Mouse (Mus musculus): ENCODE data around the gene 2010003K11Rik.

Gene 2010003K11Rik

DNA sequence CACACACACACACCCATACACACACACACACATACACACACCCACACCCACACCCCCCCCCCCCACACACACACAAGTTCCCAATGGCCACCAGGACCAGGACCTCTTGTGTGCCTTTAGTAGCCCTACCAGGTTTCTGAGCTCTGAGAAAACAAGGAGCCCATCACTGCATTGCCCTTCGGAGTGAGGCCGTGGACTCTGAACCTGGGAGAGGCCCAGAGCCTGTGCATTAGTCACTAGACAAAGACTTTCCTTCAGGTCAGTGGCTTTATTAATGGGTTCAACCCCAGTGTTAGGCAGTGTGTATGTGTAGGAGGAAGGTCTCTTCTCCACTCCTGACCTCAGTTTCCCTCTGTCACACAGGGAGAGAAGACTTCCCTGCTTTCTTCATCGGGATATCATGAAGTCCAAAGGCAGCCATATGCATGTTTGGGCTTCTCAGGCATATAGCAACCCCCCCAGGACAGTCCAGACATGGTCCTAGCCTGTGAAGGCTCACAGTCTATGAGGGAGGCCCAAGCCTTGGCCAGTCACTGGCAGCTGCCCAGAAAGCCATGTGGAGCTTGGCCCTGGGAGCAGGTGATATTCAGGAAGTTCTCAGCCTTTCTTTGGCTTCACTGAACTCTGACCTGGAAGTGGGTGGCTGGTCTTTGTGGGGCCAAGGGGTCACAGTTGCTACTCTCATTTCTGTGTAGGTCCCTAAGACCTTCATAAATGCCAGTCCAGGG, 1.7 kb downstream of the 2010003K11Rik start:
- DNase-seq: peak in 1 of 2 experiments; percentile 54

DNA sequence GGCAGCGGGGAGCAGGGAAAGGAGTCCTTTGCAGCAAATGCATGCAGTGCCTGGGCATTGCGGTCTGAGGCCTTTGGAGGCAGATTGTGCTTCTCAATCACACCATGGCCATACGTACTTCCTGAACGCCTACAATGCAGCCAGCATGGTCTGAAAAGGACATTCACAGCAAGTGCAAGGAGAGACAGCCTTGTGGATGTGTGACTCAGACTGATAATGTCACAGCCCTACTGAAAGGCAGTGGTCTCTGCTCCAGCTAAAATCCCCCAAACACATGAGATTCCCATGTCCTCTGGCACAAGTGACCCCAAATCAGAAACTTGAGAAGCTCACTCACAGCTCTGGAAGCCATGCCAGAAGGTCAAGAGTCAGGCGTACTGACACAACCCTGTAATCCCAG, 2.6 kb downstream of the 2010003K11Rik start:
- DNase-seq: no peak

DNA sequence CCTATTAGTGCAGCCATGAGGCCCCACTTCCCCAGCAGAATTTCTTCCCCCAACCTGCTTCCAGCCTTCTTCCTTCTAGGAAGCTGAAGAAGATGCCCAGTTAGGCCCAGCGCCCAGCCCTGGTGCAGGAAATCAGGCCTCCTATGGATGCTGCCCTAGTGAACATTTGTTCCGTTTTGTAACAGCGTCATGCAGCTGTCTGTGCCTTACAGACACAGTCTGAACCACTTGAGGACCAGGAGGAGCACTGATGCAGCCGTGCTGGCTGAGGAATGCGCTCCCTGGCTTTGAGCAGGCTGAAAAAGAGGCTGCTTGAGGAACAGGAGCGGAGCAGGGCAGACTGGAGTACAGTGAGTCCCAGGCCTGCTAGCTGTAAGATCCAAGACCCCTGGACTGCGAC, 3.7 kb downstream of the 2010003K11Rik start:
- DNase-seq: no peak

DNA sequence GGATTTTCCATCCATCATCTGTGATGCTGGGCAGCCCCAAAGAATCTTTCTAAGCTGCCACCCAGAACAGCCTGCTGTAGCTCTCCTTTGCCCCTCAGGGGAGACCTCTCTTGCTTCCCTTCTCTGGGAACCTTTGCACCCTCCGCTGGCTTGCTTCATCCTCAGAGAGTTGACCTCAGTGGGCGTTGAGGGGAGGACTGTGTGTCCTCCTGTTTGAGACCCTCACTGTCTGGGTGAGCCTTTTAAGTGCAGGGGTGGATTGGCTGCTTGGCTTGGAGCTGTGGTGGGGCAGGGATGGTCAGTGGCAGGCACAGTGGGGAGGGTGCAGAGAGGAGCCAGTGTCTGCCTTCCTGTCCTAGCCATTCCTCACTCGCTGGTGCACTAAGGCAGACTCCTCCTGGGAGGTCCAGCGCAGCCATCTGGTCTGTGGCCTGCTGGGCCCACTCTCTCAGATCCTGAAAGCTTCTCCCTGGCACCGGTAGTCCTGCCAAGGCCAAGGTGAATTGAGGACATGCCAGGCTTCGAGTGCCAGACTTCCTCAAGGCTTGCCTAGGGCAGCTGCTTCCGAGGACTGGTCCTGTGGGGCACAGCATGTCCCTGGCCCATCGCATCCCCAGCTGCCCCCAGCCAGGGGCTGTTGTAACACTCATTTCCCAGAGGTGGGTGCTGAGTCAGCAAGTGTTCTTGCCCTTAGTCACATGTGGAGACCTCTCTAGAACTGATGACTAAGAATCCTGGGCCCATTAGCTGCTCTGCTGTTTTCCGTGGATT, 5.7 kb downstream of the 2010003K11Rik start:
- peak; percentile 95 for DNase-seq

DNA sequence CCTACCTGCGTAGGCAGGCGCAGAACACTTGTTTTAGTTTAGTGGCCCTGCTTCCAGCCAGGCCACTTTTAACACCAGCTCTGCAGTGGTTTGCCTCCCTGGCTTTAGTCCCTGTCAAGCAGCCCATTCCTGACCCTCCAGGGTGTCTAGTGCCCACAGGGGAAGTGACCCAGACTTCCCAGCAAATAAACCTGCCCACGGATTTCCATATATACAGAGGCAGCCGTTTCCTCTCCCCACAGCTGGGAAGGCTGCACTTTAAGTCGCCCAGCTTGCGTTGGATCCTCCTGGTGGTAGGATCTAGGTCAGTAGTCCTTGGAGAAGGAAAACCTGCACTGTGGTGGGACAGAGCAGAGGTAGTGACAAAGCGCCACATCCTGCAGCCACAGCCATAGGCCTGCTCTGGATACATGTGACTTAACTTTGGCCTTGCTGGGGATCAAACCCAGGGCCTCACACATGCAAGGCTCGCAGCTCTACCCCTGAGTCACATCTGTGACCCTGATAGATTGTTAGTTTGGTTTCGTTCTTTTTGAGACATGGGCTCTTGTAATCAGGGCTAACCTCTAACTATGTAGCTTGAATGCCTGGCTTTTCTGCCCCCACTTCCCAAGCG, 7.2 kb downstream of the 2010003K11Rik start:
- DNase-seq: no peak

DNA sequence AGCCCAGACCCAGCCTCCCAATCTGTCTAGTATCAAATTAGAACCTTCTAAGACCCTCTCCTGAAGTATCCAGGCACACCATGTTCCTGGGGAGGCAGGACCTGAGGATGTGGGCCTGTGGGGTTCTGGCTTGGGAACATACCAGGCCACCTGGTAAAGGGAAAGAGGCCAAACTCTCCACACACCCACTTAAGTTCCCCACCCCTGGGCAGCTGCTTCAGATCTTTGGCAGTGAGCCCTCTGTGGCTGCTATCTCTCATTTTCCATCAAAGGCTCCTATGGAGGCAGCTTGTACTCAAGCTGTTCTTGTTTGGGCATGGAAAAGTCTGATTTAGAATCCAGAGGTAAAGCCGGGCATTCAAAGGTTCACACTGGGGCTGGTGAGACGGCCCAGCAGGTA, 10.5 kb downstream of the 2010003K11Rik start:
- DNase-seq: no peak

DNA sequence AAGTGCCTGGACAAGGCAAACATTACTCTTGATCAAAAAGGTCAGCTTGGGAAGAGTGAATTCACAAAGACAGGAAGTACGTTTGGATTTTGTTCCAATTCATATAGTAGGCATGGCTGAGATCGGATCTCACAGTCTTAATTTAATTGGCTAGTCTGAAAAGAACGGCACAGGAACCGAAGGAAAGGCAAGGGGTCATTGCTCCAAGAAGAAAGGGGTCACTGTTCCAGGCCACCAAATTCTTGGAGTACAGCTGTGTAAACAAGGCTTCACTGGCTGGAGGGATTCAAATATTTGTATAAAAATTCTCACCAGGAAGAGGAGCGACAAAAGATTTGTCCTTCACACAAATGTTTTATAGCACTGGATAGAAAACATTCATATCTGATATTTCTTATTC, 13.4 kb downstream of the 2010003K11Rik start:
- DNase-seq: no peak

DNA sequence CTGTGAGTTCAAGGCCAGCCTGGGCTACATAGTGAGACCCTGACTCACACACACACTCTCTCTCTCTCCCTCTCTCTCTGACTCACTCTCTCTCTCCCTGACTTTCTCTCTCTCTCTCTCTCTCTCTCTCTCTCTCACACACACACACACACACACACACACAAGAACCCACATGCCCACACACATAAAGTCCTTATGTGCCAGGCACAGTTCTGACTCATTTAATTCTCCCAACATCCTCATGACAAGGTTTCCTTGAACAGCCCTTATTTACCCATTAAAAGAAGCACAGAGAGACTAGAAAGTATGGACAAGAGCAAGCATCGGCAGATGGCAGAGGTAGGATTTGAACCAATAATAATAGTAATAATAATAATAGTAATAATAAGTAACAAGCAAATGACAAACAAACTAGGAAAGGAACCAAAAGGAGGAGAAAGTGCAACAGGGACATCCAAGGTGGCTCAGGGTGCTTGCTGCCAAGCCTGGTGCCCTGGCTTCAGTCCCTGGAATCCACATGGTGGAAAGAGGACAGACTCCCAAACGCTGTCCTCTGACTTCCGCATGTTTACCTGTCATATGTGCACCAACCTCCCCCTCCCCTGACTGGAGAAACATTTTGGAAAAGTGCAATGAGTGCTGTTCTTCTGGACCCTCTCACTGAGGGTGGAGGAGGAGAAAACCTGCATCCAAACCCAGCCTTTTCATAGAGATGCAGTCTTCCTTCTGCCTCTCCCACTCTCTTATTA, 16.1 kb downstream of the 2010003K11Rik start:
- DNase-seq: peak; percentile 50 to 57

DNA sequence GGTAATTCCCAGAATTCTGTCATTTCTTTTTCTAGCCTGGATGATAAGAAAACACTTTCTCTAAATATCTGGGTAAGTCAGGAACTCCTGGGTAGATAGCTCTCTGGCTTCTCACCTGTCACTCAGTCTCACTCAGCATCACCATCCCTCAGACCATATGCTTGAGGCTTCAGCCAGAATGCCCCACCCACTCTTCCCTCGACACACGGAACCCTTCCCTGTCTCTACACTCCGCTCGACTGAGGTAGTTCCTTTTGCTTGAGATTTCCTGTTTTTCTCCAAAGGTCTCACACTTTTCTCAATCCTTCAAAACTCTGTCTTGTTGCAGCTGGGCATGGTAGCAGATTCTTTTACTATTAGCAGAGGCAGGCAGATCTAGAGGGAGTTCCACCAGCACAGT, 17.1 kb downstream of the 2010003K11Rik start:
- peak; percentile 56 to 58 for DNase-seq

DNA sequence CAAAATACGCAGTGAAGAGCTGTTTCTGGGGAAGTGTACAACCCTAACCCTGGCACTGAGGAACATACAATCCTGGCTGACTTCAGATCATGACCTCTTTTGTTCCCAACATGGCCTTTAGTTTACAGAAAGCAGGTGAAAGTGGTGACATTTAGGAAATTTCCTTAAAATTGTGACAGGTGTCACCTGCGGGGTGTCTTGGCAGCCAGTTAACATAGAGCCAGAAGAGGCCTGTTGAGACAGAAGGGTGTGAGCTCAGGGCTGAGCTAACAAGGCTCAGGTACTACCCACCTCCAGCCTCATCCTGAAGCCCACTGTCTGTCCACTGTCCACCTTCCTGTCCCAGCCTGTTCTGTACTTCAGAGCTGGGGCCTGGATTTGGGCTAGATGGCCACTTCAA, 18.3 kb downstream of the 2010003K11Rik start:
- peak; percentile 78 to 81 for DNase-seq

DNA sequence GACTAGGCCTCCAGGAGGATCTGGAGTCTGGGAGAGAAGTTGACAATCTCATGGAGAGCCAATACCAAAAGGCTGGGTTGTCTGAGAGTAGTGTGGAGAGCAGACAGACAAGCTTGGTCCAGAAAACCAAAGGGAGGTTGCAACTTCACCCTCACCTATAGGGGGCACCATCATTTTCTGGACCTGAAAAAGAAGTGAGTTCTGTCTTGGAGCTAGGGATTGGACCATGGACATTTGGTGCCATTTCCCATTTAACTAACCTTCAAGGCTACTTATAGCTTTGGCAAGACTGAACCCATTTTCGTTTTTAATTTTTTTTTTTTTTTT, 20.2 kb downstream of the 2010003K11Rik start:
- DNase-seq: no peak

DNA sequence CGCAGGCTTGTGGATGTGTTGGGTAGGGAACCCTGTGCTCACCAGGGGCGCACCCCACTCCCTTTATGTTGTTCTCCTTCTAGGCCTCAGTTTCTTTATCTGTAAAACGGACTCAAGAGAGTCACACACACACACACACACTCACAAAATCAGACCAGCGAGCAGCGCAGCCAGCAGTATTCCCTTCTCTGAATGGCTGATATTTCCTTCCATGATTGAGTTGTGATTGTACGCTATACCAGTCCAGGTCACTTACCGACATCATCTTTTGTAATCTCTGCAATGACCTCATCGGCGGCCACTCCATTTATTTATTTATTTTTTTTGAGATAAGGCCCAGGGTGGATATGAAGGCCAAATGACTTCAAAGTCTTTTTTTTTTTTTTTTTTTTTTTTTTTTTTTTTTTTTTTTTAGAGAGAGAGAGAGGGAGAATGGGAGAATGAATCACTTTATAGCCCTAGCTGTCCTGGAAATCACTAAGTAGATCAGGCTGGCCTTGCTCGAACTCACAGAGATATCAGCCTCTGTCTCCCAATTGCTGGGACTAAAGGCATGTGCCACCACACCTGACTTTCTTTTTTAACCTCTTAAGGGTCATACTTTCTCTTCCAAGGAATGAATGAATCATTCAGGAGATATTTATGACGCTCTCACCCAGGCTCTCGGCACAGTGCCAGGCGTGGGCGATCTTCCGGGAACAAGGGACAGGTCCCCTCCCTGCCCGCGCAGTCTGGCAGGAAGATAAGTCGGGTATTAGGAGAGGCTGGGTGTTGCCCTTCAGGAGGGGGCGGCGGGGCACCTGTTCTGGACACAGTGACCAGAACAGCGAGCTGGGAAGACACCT, 20.8 kb downstream of the 2010003K11Rik start, which contains the start of gene Syt12:
Gene Syt12, minus strand, starts transcription at position 103 of the 845 bp plus-strand sequence.
- peak; percentile 87 to 91 for DNase-seq

DNA sequence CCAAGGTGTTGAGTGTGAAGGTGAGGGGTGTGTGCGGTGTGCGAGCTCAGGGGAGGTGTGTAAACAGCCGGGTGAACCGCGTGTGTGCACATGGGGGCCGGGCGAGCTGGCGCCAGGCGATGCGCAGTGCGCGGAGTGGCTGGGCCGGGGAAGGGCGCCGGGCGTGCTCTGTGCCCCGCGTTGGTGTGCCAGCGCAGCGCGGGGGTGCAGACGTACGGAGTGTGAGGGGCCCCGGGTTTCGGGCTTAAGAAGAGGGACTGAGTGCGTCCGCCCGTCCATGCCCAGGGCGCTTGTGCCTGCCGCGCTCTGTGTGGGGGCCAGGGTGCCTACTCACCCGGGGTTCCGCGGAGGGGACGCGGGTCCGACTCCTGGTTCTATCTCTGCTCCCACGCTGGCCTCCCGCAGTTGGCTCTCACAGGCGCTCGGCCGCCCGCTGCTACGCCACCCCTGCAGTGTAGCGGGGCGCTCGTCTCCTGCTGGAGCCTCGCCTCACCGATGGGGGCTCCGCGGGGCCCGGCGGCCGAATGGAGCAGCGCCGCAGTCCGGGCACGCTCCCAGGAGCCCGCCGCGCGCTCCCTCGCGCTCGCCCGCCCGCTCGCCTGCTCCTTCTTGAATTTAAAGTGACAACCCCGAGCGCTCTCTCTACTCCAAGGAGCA, 21.7 kb downstream of the 2010003K11Rik start:
- DNase-seq: peak; percentile 83

DNA sequence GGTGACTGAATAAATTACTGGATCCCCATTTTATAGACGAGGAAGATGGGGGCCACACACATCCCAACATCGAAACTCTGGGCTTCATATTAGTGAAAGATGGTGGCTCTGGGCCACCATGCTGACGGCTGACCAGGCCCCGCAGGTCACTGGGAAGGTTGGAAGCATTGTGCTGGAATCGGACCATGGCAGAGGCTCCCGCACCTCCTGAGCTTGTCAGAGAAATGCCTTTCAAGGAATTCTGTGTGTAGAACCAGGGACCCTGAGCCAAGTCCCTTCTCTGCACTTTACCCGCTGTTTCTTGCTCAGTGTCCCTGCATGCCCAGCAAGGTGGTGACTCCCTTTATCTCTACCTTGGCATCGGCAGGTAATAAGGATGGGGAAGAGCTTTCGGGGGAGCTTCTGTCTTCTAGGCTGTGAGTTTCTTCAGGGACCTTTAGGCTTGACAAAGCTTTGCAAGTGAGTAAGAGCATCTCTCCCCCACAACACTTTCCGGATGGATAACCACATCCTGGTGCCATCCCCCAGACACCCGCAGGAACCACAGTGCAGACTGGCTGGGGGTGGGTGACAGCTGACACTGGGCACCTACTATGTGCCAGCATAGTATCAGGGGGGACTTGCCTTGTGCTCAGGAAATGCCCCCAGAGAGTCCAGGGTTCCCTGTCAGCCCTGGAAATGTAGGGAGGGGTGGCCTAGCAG, 23.0 kb downstream of the 2010003K11Rik start:
- DNase-seq: no peak

DNA sequence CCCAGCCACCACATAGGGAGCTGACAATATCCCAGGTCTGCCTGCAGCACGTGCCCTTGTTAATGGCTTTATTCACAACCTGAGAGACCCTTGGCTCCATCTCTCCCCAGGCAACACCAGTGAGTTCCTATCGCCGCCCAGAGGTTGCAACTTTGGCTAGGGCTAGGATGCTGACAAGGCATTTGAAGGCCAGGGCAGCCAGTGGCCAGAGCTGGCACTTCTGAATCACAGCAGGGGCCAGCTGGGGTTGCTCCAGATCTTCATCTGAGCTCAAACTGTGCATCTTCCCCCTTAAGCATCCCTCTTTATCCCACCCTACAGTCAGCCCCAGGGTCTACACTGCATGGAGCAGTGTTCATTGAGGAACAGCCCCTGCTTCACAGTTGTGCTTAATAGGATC, 23.6 kb downstream of the 2010003K11Rik start:
- DNase-seq: no peak

DNA sequence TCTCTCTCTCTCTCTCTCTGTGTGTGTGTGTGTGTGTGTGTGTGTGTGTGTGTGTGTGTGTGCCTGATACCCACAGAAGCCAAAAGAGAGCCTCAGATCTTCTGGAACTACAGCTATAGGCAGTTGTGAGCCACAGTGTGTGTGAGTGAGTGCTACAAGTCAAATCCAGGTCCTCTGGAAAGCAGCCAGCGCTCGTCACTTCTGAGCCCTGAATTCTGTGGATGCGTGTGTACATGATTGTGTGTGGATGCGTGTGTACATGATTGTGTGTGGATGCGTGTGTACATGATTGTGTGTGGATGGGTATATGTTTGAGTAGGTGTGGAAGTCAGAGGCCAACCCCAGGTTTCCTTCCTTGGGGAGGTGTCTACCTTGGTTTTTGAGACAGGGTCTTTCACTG, 24.8 kb downstream of the 2010003K11Rik start:
- peak in 1 of 2 experiments; percentile 40 for DNase-seq

DNA sequence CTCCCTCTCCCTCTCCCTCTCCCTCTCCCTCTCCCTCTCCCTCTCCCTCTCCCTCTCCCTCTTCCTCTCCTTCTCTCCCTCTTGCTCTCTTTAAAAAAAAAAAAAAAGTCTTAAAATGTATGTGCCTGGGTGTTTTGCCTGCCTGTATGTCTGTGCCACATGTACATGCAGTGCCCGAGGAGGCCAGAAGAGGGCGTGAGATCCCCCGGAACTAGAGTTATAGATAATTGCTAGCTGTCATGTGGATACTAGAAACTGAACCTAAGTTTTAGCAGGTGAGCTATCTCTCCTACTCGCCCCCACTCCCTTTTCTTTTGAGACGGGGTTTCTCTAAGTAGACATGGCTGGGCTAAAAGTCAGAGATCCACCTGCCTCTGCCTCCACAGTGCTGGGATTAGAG, 30.0 kb downstream of the 2010003K11Rik start:
- peak; percentile 58 to 63 for DNase-seq

DNA sequence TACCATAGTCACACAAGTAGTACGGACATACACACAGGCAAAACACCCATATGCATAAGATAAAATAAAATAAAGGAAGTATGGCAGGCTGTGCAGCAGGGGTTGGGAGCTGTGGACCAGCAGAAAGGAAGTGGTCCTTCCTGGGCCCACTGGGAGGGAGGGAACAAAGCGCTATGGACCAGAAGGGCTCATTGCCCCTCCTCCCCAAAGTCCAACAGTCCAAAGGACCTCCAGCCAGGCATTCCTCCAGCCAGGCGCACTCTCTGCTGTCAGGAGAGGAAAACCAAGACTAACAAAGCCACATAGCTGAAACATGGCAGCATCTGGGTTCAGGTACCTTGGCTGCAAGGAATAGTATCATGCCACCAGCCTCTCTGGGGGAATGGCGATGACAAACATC, 33.7 kb downstream of the 2010003K11Rik start:
- DNase-seq: no peak

DNA sequence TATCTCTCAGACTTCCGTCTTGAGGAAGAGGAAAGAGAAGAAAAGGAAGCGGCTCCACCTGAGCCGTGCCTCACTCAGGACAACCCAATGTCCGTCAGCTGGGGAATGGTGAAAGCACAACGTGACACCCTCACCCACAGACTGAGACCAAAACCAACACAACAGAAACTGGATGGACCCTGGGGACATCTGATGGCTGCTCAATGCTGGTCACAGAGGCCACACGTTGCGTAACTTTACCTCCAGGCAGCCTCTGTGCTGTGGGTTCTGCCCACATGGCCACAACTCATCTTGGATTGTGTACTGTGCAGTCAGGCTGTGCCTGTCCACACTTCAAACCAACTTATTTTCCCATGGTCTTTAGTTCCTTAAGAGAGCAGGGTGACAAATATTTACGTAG, 36.4 kb downstream of the 2010003K11Rik start:
- no peak for DNase-seq

DNA sequence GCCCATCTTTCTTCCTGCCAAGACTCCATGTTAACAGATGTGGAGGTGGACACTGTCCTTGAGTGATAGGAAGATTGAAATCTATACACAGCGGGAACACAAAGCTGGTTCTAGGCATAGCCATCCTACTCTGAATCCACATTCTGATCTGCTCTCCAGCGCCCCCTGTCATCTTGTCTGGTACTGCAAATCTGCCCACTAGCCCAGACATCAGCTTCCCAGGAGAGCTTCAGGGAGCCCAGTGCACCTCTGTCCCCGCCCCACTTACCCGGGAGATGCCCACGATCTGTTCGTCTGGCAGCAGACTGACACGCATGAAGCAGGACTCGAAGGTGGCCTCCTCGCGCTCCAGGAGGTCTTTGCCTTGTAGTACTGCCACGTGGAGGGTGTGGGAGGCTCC, 42.2 kb downstream of the 2010003K11Rik start:
- DNase-seq: peak; percentile 77 to 83

All from cerebellum, postnatal 36 days (tissue).